Mouse (Mus musculus) E14TG2a.4 (cell line): ENCODE data around the gene Casq2.

Experiments used
- CTCF ChIP-seq: conservative IDR thresholded peaks from 2 replicates; pipeline ENCODE4 v1.5.1; 2014; ENCODE audit warnings: low read length
- NANOG ChIP-seq: IDR thresholded peaks from 2 replicates; pipeline ENCODE4 v1.6.1; 2014; ENCODE audit warnings: borderline replicate concordance, low read length, mixed read lengths

GRCm38 (mm10) chr3:102079413-102079812 is 6.8 kb upstream of the Casq2 start:
- TF ChIP-seq NANOG = no peak
- TF ChIP-seq CTCF = no peak
